Mouse (Mus musculus) stomach, postnatal 0 days (tissue): Measurements from ENCODE around the gene Pde6b. TPM values are rescaled to one million over a fixed set of nuclear protein-coding genes. Genes with fewer than 3 reads are reported as not detected.

ENCODE experiments used
- ATAC-seq: fragments of 200-750 bp; cut with Nextera tagmentation; 2 replicates; pipeline ENCODE4 v1.8.0; 2017; ENCODE audit not compliant: low FRiP score, low TSS enrichment
- DNase-seq: peaks from one replicate; pipeline ENCODE4 v3.0.0-alpha.2; 2016; ENCODE audit warnings: low spot score
- H3K27ac ChIP-seq: fragments of 300-500 bp; sonication (generic); replicated peaks from 2 replicates; pipeline ENCODE4 v1.5.1; 2014; ENCODE audit warnings: mild to moderate bottlenecking, control low read depth
- H3K27me3 ChIP-seq: fragments of 300-500 bp; sonication (generic); 2 replicates; pipeline ENCODE4 v1.6.1; 2014; ENCODE audit warnings: low read length; ENCODE audit not compliant: control insufficient read depth, insufficient read depth
- H3K36me3 ChIP-seq: fragments of 300-500 bp; sonication (generic); 2 replicates; pipeline ENCODE4 v1.6.1; 2014; ENCODE audit warnings: low read length, mixed read lengths; ENCODE audit not compliant: control insufficient read depth, insufficient read depth
- H3K4me1 ChIP-seq: fragments of 300-500 bp; sonication (generic); replicated peaks from 2 replicates; pipeline ENCODE4 v1.6.1; 2014; ENCODE audit warnings: antibody characterized with exemption; ENCODE audit not compliant: control insufficient read depth, insufficient read depth
- H3K4me2 ChIP-seq: fragments of 300-500 bp; sonication (generic); replicated peaks from 2 replicates; pipeline ENCODE4 v1.6.1; 2014; ENCODE audit warnings: low read depth, mild to moderate bottlenecking, control low read depth, moderate library complexity
- H3K4me3 ChIP-seq: fragments of 300-500 bp; sonication (generic); 2 replicates; pipeline ENCODE4 v1.5.1; 2014; ENCODE audit warnings: low read depth, low read length, control low read depth
- H3K9ac ChIP-seq: fragments of 300-500 bp; sonication (generic); 2 replicates; pipeline ENCODE4 v1.6.1; 2014; ENCODE audit warnings: mild to moderate bottlenecking, low read length, control low read depth, mixed read lengths
- H3K9me3 ChIP-seq: fragments of 300-500 bp; sonication (generic); 2 replicates; pipeline ENCODE4 v1.6.1; 2016; ENCODE audit warnings: low read length; ENCODE audit not compliant: control insufficient read depth
- CTCF ChIP-seq: IDR thresholded peaks from 2 replicates; pipeline ENCODE4 v1.5.1; 2016; ENCODE audit warnings: antibody characterized with exemption, low read depth, mild to moderate bottlenecking, moderate library complexity
- EP300 ChIP-seq: optimal IDR thresholded peaks from 2 replicates; pipeline ENCODE3; 2016; ENCODE audit warnings: antibody characterized with exemption
- WGBS: fragments of 180-500 bp; shearing (Covaris S2); extraction: QIAGEN DNeasy Blood & Tissue Kit; methylation state at CpG from one replicate; pipeline ENCODE4 v1.1.7; 2014; 5-methylcytosine and 5-hydroxymethylcytosine counted together
- polyA plus RNA-seq: library from polyadenylated mRNA; unstranded; fragments of >200 nt; fragmentation: Nextera tagmentation; extraction: Ambion mirVana; gene quantifications from 2 replicates; pipeline ENCODE4 v1.2.1, GENCODE M21; 2015

The Pde6b gene
- polyA plus RNA-seq, 1 experiment from 2014 or later, result 0.12 TPM

- TF ChIP-seq EP300, result no peak
- no peak for TF ChIP-seq CTCF
- ATAC-seq (no peak), DNase-seq (no peak)
- Histone ChIP-seq H3K4me2 (no peak overlapping the region), H3K9ac (no peak overlapping the region), H3K27me3 (peaks cover 15% of the 10 kb centered on the region), H3K9me3 (no peaks in the 10 kb centered on the region), H3K4me3 (no peak overlapping the region), H3K4me1 (0 out of 2 replicates have a peak, but pooled peaks cover 5% of the 10 kb centered on the region), H3K27ac (no peak overlapping the region), H3K36me3 (no peaks in the 10 kb centered on the region)
- WGBS, result 71% methylated on average over 5 of the region's 5 CpGs
Observed at GRCm38 (mm10) chr5:108374079-108374478, 14.1 kb upstream of the Pde6b start.

- TF ChIP-seq EP300 (no peak), CTCF (no peak)
- 67% methylated on average over 1 of the region's 1 CpGs for WGBS
- no peak overlapping the region for H3K27ac ChIP-seq
- no peaks in the 10 kb centered on the region for H3K27me3 ChIP-seq
- DNase-seq (no peak), ATAC-seq (no peak)
- no peaks in the 10 kb centered on the region for H3K4me1 ChIP-seq
- no peaks in the 10 kb centered on the region for H3K9me3 ChIP-seq
- H3K4me2 ChIP-seq, result no peak overlapping the region
- no peaks in the 10 kb centered on the region for H3K36me3 ChIP-seq
- H3K4me3 ChIP-seq, result no peak overlapping the region
- no peak overlapping the region for H3K9ac ChIP-seq
Observed at GRCm38 (mm10) chr5:108376059-108376458, 12.1 kb upstream of the Pde6b start.

- no peak overlapping the region for H3K4me3 ChIP-seq
- no peaks in the 10 kb centered on the region for H3K4me1 ChIP-seq
- H3K9me3 ChIP-seq, result no peaks in the 10 kb centered on the region
- WGBS, result 81% methylated on average over 4 of the region's 4 CpGs
- no peak overlapping the region for H3K4me2 ChIP-seq
- no peak overlapping the region for H3K9ac ChIP-seq
- no peak overlapping the region for H3K27ac ChIP-seq
- no peak for TF ChIP-seq EP300
- DNase-seq (no peak), ATAC-seq (no peak)
- no peaks in the 10 kb centered on the region for H3K36me3 ChIP-seq
- H3K27me3 ChIP-seq, result no peaks in the 10 kb centered on the region
Observed at GRCm38 (mm10) chr5:108378346-108378745, 9.8 kb upstream of the Pde6b start.

GRCm38 (mm10) chr5:108385632-108386031 is 2.6 kb upstream of the Pde6b start:
- 65% methylated on average over 2 of the region's 2 CpGs for WGBS
- Histone ChIP-seq H3K9ac (no peak overlapping the region), H3K36me3 (no peaks in the 10 kb centered on the region), H3K4me1 (no peaks in the 10 kb centered on the region), H3K4me2 (no peak overlapping the region), H3K27ac (no peak overlapping the region), H3K4me3 (no peak overlapping the region), H3K27me3 (no peaks in the 10 kb centered on the region), H3K9me3 (no peaks in the 10 kb centered on the region)
- no peak for ATAC-seq
- no peak for TF ChIP-seq CTCF
- no peak for TF ChIP-seq EP300
- no peak for DNase-seq

GRCm38 (mm10) chr5:108386449-108386848 is 1.7 kb upstream of the Pde6b start:
- no peak for ATAC-seq
- Histone ChIP-seq H3K36me3 (no peaks in the 10 kb centered on the region), H3K9me3 (no peaks in the 10 kb centered on the region), H3K27me3 (no peaks in the 10 kb centered on the region), H3K4me3 (no peak overlapping the region), H3K4me1 (no peaks in the 10 kb centered on the region), H3K4me2 (no peak overlapping the region), H3K27ac (no peak overlapping the region), H3K9ac (no peak overlapping the region)
- 62% methylated on average over 4 of the region's 4 CpGs for WGBS
- DNase-seq, result no peak
- TF ChIP-seq CTCF (no peak), EP300 (no peak)

GRCm38 (mm10) chr5:108389744-108390143 is 1.6 kb downstream of the Pde6b start:
- WGBS, result 62% methylated on average over 3 of the region's 3 CpGs
- no peaks in the 10 kb centered on the region for H3K4me1 ChIP-seq
- H3K36me3 ChIP-seq, result no peaks in the 10 kb centered on the region
- no peaks in the 10 kb centered on the region for H3K27me3 ChIP-seq
- H3K9me3 ChIP-seq, result no peaks in the 10 kb centered on the region
- no peak overlapping the region for H3K4me3 ChIP-seq
- DNase-seq, result no peak
- no peak for ATAC-seq
- no peak overlapping the region for H3K27ac ChIP-seq
- no peak overlapping the region for H3K9ac ChIP-seq
- H3K4me2 ChIP-seq, result no peak overlapping the region
- TF ChIP-seq CTCF (no peak), EP300 (no peak)
